Mouse (Mus musculus): ENCODE results near the gene Taar1.

Taar1 gene

GRCm38 (mm10) chr10:23963444-23963843 lies 43.3 kb downstream of the Taar1 start:
- ChIA-PET CTCF (no interaction called here), POLR2A (interaction anchor here in 1 of 4 experiments (0.6 to 1.3 kb wide), 4 partner anchors 14 to 181 kb away, joined by 4 to 5 read pairs (median 4); no protein-coding TSS in a partner anchor)

GRCm38 (mm10) chr10:23964921-23965610 lies 44.9 kb downstream of the Taar1 start:
- ChIA-PET CTCF (no interaction called here), POLR2A (no interaction called here)

- CTCF ChIA-PET, result interaction anchor here in 2 of 4 experiments (1.0 kb wide), 2 partner anchors 9 kb away, joined by 5 read pairs; no protein-coding TSS in a partner anchor
- POLR2A ChIA-PET, result no interaction called here
These were observed 50.6 kb downstream of the Taar1 start, which contains the start of gene Taar5 for GRCm38 (mm10) chr10:23970656-23971165. Taar5 (plus strand) TSS chr10:23970706.

All from embryonic stem cell, embryonic (primary cell).